Comparison of ENCODE assay signal across 9 mouse cellular contexts in the genomic region with DNA sequence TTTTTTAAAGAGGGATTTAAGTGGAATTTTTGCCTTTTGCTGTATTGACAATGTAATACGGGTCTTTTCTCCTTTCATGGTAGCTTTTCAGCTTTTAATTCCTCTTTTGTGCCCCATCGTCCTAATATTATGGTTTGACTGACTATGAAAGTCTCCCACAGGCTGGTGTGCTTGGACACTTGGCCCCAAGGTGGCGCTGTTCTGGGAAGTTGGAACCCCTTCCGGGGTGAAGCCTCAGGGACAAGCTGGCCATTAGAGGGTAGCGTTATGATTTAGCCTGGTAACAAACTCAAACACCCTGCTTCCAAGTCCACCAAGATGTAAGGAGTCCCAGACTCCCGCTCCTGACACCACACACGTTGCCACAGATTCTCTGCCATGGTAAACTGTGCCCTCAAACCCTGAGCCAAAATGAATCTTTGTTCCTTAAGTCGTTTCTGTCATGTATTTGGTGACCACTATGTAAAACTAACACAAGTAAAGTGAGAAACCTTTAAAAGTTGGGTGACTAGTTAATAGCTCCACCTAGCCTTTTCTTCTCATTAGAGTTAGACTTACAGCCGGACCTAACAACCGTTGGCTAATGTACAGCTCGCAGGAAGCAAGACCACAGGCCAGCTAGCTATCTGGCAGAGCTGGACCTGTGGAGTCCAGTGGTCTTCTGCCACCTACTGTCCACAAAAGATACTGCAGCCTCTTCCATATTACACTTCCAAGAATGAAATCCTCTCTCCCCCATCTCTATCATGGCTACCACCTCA. TPM values are rescaled to one million over a fixed set of nuclear protein-coding genes. Genes with fewer than 3 reads are reported as not detected.
A peak's percentile ranks its signal among the peaks of the same experiment; 100 is the strongest.
DNase-seq lines count a peak whose midpoint lies in the region; ATAC-seq lines count a peak whose summit lies in the region.
"Had no signal": no experiment of that assay in that cellular context is flagged by ENCODE, and none has a peak within 500 bp of the region (broad histone marks: within the 10 kb centered on the region; RNA-seq: fewer than 3 reads in every experiment).

No protein-coding gene starts in this region.

- H3K9me3 ChIP-seq in heart, embryonic 11.5 days (replicated peaks; ENCODE audit: control insufficient read depth, low read length): no peaks in the 10 kb centered on the region

- no peak overlapping the region for H3K9ac ChIP-seq in heart, embryonic 11.5 days (ENCODE audit: low read depth, low read length)

- H3K36me3 ChIP-seq in heart, embryonic 11.5 days (ENCODE audit: control insufficient read depth, insufficient read depth, low read length): no peaks in the 10 kb centered on the region

- WGBS in heart, embryonic 11.5 days (ENCODE audit: insufficient replicate concordance): 46% methylated on average over 11 of the region's 11 CpGs
- 47% methylated on average over 11 of the region's 11 CpGs for WGBS in large intestine, adult 2 months

- no peak for ATAC-seq in heart, embryonic 11.5 days (replicated peaks; ENCODE audit: insufficient number of reproducible peaks, low FRiP score, low TSS enrichment)
- no peak for ATAC-seq in megakaryocyte-erythroid progenitor cell, adult 5-6 weeks (replicated peaks; ENCODE audit: low FRiP score, low TSS enrichment, poor library complexity, severe bottlenecking)

- H3K27ac ChIP-seq in heart, embryonic 11.5 days (ENCODE audit: low read depth, low read length): no peak overlapping the region

- H3K4me3 ChIP-seq in heart, embryonic 11.5 days (ENCODE audit: low read depth, low read length): no peak overlapping the region

- no peaks in the 10 kb centered on the region; the same call in 1 of the 2 replicates for H3K4me1 ChIP-seq in heart, embryonic 11.5 days (ENCODE audit: control insufficient read depth, insufficient read depth, low read length)

- no peaks in the 10 kb centered on the region for H3K27me3 ChIP-seq in heart, embryonic 11.5 days (ENCODE audit: control insufficient read depth, insufficient read depth, low read length)

- H3K4me2 ChIP-seq in heart, embryonic 11.5 days: no peak overlapping the region

- DNase-seq in heart, adult 18-20 months: peak; percentile 55 to 68
- peak; percentile 45 for DNase-seq in A20 (ENCODE audit: low read depth, low spot score)
- DNase-seq in T-cell, adult 2 months (ENCODE audit: low spot score): peak; percentile 3
- DNase-seq in fibroblast of lung, adult 2 months (ENCODE audit: low read depth): peak; percentile 24
- peak; percentile 10 for DNase-seq in large intestine, adult 2 months (ENCODE audit: low read depth, low spot score)
- DNase-seq in lung, postnatal 4 days: peak; percentile 47 to 59

RNA-seq across cellular contexts. Expression of gene Dmrt1, which starts 54.4 kb away (rescaled TPM):
- not detected for total RNA-seq in heart, adult 18-20 months (2021)
- 0.14 TPM in 1 of 2 replicates, not detected in the other for polyA plus RNA-seq in heart, embryonic 11.5 days (2014; fragmentation: Nextera tagmentation; extraction: Ambion mirVana)
- not detected in 2 replicates for polyA plus RNA-seq in large intestine, adult 2 months (2012; rRNA removed)
- not detected in 2 replicates for total RNA-seq in megakaryocyte-erythroid progenitor cell, adult 5-6 weeks (2014; fragmentation: Nextera tagmentation)
- not detected in 2 replicates for total RNA-seq in megakaryocyte-erythroid progenitor cell, adult 5-6 weeks (2017)
- total RNA-seq: neutrophil, adult 5-6 weeks had no signal

Comparison
In these comparisons a context has a peak if more than half of its experiments do, and no peak if none do; other contexts are left out.
1. DNase-seq: peak in every context shown above with its lines; median percentile 62 in heart, adult 18-20 months; 53 in lung, postnatal 4 days; 45 in A20; 24 in fibroblast of lung, adult 2 months; 10 in large intestine, adult 2 months; 3 in T-cell, adult 2 months.